Mouse (Mus musculus) forebrain, embryonic 16.5 days (tissue): ENCODE measurements around the gene Rasgrp4. TPM values are rescaled to one million over a fixed set of nuclear protein-coding genes. Genes with fewer than 3 reads are reported as not detected.
"Not testable (repeated sequence)": the region's sequence is repeated elsewhere in the genome, so short reads cannot be mapped to it uniquely, and the experiment has no call there.

Source experiments
- ATAC-seq: fragments of 200-750 bp; cut with Nextera tagmentation; 2 replicates; pipeline ENCODE4 v1.8.0; 2017; ENCODE audit warnings: mild to moderate bottlenecking, moderate library complexity
- H3K27ac ChIP-seq: fragments of 300-500 bp; sonication (generic); 2 replicates; pipeline ENCODE4 v1.5.1; 2014; ENCODE audit warnings: low read length, control low read depth
- H3K27me3 ChIP-seq: fragments of 300-500 bp; sonication (generic); replicated peaks from 2 replicates; pipeline ENCODE4 v1.6.1; 2014; ENCODE audit warnings: low read length; ENCODE audit not compliant: control insufficient read depth, insufficient read depth
- H3K36me3 ChIP-seq: fragments of 300-500 bp; sonication (generic); 2 replicates; pipeline ENCODE4 v1.6.1; 2014; ENCODE audit not compliant: control insufficient read depth, insufficient read depth
- H3K4me1 ChIP-seq: fragments of 300-500 bp; sonication (generic); replicated peaks from 2 replicates; pipeline ENCODE4 v1.6.1; 2014; ENCODE audit warnings: low read length; ENCODE audit not compliant: control insufficient read depth, insufficient read depth
- H3K4me2 ChIP-seq: fragments of 300-500 bp; sonication (generic); 2 replicates; pipeline ENCODE4 v1.6.1; 2014; ENCODE audit warnings: mild to moderate bottlenecking, low read length, control low read depth
- H3K4me3 ChIP-seq: fragments of 300-500 bp; sonication (generic); replicated peaks from 2 replicates; pipeline ENCODE4 v1.5.1; 2014; ENCODE audit warnings: mild to moderate bottlenecking, low read length, control low read depth
- H3K9ac ChIP-seq: fragments of 300-500 bp; sonication (generic); replicated peaks from 2 replicates; pipeline ENCODE4 v1.6.1; 2014; ENCODE audit warnings: low read depth, low read length, control low read depth
- H3K9me3 ChIP-seq: fragments of 300-500 bp; sonication (generic); 2 replicates; pipeline ENCODE4 v1.6.1; 2016; ENCODE audit warnings: low read length; ENCODE audit not compliant: control insufficient read depth
- WGBS: fragments of 180-500 bp; shearing (Covaris S2); extraction: QIAGEN DNeasy Blood & Tissue Kit; methylation state at CpG from one replicate; pipeline ENCODE4 v1.1.7; 2014; 5-methylcytosine and 5-hydroxymethylcytosine counted together
- polyA plus RNA-seq: library from polyadenylated mRNA; unstranded; fragments of >200 nt; fragmentation: Nextera tagmentation; extraction: Ambion mirVana; gene quantifications from 2 replicates; pipeline ENCODE4 v1.2.1, GENCODE M21; 2015

Rasgrp4 gene
- polyA plus RNA-seq, 1 experiment from 2014 or later: 1.0 TPM

DNA sequence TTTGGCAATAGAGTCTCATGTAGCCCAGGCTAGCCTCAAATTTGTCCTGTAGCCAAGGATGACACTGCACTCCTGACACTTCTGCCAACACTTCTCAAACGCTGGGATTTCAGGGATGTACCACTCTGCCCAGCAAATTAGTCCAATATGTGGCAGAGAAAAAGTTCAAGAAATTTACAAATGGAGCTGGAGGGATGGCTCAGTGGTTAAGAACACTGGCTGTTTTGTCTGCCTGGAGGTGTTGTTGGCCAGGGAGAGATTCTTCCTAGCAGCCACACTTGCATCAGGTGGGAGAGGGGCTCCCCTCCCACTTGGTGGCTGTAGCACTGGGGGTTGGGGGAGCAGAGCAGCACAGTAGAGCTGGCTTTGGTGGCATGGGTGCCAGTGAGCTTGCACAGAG, 15.1 kb upstream of the Rasgrp4 start:
- Histone ChIP-seq H3K9ac (no peak overlapping the region), H3K9me3 (no peaks in the 10 kb centered on the region), H3K4me3 (no peak overlapping the region), H3K27ac (no peak overlapping the region), H3K27me3 (no peaks in the 10 kb centered on the region), H3K4me2 (no peak overlapping the region), H3K4me1 (peaks cover 3% of the 10 kb centered on the region), H3K36me3 (no peaks in the 10 kb centered on the region)
- WGBS: 83% methylated on average over 1 of the region's 1 CpGs
- ATAC-seq: no peak

DNA sequence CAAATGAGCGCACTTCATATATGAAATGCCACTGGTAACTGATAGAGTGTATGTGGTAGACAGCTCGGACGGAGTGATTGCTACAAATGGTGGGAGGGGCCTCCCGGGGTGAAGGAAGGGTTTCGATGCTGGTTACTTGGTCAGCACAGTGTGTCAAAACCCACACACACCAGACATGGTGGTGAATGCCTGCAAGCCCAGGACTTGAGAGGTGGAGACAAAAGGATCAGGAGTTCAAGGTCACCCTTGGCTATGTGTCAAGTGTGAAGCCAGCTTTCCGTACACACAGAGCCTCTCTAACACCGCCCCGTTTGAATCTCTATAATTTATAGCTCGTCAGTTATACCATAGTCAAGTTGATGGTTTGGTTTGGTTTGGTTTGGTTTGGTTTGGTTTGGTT, 11.8 kb upstream of the Rasgrp4 start:
- Histone ChIP-seq H3K4me1 (peaks cover 10% of the 10 kb centered on the region), H3K27ac (no peak overlapping the region), H3K4me3 (no peak overlapping the region), H3K36me3 (no peaks in the 10 kb centered on the region), H3K27me3 (no peaks in the 10 kb centered on the region), H3K9ac (no peak overlapping the region), H3K4me2 (no peak overlapping the region), H3K9me3 (no peaks in the 10 kb centered on the region)
- WGBS: 93% methylated on average over 9 of the region's 9 CpGs
- ATAC-seq: no peak

DNA sequence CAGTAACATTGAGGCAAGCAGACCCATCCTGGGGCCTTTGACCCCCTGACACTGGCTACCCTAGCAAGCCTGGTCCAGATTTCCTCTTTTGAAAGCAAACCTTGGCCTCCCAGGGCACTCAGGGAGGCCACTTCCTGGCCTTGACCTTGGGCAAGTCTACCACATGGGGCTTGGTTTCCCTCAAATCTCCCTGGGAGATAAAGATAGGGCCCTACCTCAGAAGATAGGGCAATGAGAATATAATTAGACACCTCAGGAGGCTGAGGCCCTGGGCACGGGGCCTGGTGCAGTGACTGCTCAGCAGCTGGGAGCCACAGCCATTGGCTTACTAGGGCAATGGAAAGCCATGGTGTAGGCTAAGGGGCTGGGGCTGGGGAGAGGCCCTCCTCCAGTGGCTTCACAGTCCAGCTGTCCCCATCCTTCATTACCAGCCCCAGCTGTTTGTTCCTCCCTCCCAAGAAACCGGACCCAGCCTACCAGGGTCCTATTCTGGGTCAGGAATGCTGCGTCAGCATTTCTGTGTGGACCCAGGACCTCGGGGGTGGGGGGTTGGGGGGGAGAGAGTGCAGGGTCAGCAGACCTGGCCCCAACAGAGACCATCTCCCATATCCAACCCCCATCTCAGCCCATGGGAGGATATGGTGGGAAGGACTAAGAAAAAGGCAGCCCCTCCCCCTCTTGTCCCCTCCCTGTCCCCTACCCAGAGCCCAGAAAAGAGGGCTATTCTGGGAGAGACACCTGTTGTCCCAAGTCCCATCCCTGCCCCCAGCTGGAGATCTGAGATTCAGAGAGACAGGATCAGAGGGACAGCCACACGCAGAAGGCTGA, 10.9 kb upstream of the Rasgrp4 start:
- H3K4me3 ChIP-seq: no peak overlapping the region
- H3K27ac ChIP-seq: no peak overlapping the region
- H3K27me3 ChIP-seq: no peaks in the 10 kb centered on the region
- no peak for ATAC-seq
- no peaks in the 10 kb centered on the region for H3K9me3 ChIP-seq
- H3K4me1 ChIP-seq: peaks cover 10% of the 10 kb centered on the region
- H3K9ac ChIP-seq: no peak overlapping the region
- H3K4me2 ChIP-seq: peak overlapping the region; percentile 65
- no peaks in the 10 kb centered on the region for H3K36me3 ChIP-seq
- WGBS: 62% methylated on average over 5 of the region's 5 CpGs

DNA sequence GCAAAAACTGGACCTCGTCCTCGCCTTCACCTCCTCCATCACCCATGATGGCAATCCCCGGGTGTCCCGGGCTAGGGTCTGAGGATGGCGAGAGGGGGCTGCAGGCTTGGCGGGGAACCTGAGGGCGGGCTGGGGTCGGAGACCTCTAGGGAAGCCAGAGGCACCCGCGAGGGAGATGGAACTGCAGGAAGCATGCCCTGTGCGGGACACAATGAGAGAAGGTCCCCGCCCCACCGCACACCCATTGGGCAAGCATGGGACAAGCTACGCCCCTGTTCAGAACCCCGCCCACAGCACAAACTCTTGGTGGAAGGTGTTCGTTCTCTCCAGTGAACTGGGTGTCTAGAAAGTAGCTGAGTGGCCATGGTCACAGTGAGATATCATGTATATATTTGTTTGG, 9.7 kb upstream of the Rasgrp4 start, which contains the start of gene Ryr1:
Ryr1 (minus strand) TSS at position 210 of the 400 bp plus-strand sequence.
- H3K27me3 ChIP-seq: no peaks in the 10 kb centered on the region
- H3K9me3 ChIP-seq: no peaks in the 10 kb centered on the region
- peak; percentile 83 for ATAC-seq
- H3K36me3 ChIP-seq: no peaks in the 10 kb centered on the region
- peaks cover 10% of the 10 kb centered on the region for H3K4me1 ChIP-seq
- no peak within 1 kb of the TSS for H3K27ac ChIP-seq
- peak within 1 kb of the TSS; percentile 59 for H3K9ac ChIP-seq
- WGBS: under 1% methylated on average over 16 of the region's 16 CpGs
- peak within 1 kb of the TSS; percentile 37 for H3K4me3 ChIP-seq
- peak within 1 kb of the TSS; percentile 65 for H3K4me2 ChIP-seq

DNA sequence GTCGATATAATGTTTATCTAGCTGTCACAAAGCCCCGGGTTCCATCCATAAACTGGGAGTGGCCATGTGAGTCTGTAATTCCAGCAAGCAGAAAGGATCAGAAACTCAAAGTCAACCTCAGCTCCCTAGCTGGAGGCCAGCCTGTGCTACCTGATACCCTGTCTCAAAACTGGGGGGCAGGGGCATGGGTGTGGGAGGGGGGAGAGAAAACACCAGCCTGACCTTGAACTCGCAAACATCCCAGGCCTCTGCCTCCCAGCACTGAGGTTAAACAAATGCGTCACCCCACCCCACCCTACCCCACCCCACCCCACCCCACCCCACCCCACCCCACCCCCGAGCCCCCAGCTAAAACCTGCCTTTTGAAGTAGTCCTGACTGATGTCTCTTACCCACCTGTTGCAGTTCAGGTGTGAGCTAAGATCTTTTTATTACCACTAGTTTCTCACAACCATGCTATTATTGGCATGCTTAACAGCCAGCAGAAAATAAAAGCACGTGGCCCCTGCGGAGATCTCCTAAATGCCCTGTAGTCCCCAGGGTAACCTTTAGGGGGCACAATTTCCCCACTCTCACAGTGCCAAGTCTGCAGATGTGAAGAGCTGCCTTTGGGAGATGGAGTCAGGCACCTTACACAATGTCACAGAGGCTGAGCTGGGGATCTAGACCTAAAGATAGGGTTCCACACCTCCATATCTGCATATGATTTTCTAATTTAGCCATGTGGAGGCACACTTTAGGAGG, 8.3 kb upstream of the Rasgrp4 start:
- Histone ChIP-seq H3K9ac (no peak overlapping the region), H3K27ac (no peak overlapping the region), H3K27me3 (no peaks in the 10 kb centered on the region), H3K4me1 (peaks cover 10% of the 10 kb centered on the region), H3K4me2 (no peak overlapping the region), H3K36me3 (no peaks in the 10 kb centered on the region), H3K4me3 (no peak overlapping the region), H3K9me3 (no peaks in the 10 kb centered on the region)
- no peak for ATAC-seq
- 31% methylated on average over 7 of the region's 7 CpGs for WGBS

DNA sequence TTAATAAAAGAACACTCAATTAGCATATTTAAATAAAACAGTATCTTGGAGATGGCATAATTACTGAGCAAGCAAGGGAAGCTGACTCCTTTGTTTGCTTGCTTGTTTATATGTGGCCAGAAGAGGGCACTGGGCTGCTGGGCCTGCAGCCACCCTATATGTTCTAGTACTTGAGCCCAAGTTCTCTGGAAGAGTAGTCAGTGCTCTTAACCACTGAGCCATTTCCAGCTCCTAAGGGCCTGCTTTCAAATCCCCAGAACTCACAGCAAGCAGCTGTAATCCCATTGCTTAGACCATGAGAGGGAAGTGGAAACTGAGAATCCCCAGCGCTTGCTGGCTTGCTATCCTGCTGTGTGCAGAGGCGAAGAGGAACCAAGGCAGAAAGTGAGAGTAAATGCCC, 5.9 kb upstream of the Rasgrp4 start:
- no peak overlapping the region for H3K27ac ChIP-seq
- no peak overlapping the region for H3K9ac ChIP-seq
- H3K4me2 ChIP-seq: no peak overlapping the region
- no peaks in the 10 kb centered on the region for H3K36me3 ChIP-seq
- ATAC-seq: no peak
- no peak overlapping the region for H3K4me3 ChIP-seq
- peaks cover 10% of the 10 kb centered on the region for H3K4me1 ChIP-seq
- no peaks in the 10 kb centered on the region for H3K9me3 ChIP-seq
- WGBS: 52% methylated on average over 2 of the region's 2 CpGs
- H3K27me3 ChIP-seq: no peaks in the 10 kb centered on the region

DNA sequence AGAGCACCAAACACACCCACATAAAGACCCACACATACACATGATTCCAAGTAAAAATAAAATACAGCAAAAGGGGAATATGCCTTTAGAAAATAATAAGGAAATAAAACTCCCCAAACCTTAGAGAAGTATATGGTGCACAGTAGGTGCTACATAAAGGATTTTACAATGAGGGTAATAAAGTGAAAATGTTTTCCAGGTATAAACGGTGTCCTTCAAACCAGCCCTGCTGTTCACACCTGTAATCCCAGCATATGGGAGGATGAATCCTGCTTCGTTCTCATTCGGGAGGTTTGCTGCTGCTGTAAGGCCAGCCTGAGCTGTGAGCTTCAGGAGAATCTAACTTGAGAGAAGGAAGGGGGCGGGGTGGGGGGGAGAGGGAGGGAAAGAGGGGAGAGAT, 421 bp upstream of the Rasgrp4 start:
- 10% methylated on average over 3 of the region's 4 CpGs for WGBS

DNA sequence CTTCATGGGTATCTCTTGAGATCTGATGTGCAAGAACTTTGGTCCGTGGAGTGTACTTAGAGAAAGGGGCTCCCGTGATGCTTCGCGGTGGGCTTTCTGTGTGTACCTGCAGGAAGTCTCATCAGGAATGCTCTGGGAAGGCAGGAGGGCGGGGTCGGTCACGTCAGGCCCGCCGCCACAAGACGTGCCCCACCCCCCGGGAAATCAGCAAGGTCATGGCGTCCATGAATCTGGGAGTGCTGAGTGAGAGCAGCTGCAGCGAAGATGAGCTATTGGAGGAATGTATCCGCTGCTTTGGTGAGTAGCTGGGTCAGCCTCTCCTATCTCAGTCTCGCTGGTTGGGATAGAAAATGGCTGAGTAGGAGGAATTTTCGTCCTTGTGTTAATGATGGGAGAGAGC, 2.8 kb downstream of the Rasgrp4 start:
- no peaks in the 10 kb centered on the region for H3K9me3 ChIP-seq
- WGBS: 46% methylated on average over 16 of the region's 16 CpGs
- no peak overlapping the region for H3K27ac ChIP-seq
- no peak overlapping the region for H3K4me2 ChIP-seq
- H3K36me3 ChIP-seq: no peaks in the 10 kb centered on the region
- no peak overlapping the region for H3K9ac ChIP-seq
- no peak for ATAC-seq
- no peaks in the 10 kb centered on the region for H3K27me3 ChIP-seq
- H3K4me1 ChIP-seq: peaks cover 8% of the 10 kb centered on the region; the same call in 1 of the 2 replicates
- H3K4me3 ChIP-seq: no peak overlapping the region

More for the DNA sequence above, 421 bp upstream of the Rasgrp4 start:
- Histone ChIP-seq H3K9ac (no peak overlapping the region), H3K4me3 (no peak overlapping the region; the same call in 1 of the 2 replicates), H3K4me2 (peak overlapping the region; percentile 49), H3K36me3 (no peaks in the 10 kb centered on the region), H3K9me3 (no peaks in the 10 kb centered on the region), H3K27ac (no peak overlapping the region), H3K4me1 (peaks cover 8% of the 10 kb centered on the region; the same call in 1 of the 2 replicates), H3K27me3 (no peaks in the 10 kb centered on the region)
- ATAC-seq: no peak

DNA sequence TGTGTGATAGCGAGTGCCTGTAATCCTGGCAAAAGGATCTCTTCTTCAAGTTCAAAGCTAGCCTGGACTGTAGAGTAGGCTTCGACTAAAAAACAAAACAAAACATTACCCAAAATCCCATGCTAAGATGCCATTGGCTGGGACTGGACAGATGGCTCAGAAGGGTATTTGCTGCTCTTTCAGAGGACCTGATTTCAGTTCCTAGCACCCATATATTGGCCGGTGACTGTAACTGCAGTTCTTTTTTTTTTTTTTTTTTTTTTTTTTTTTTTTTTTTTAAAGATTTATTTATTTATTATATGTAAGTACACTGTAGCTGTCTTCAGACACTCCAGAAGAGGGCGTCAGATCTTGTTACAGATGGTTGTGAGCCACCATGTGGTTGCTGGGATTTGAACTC, 4.6 kb downstream of the Rasgrp4 start:
- not testable (repeated sequence) for H3K9me3 ChIP-seq, H3K4me2 ChIP-seq, H3K9ac ChIP-seq, H3K4me1 ChIP-seq, H3K27me3 ChIP-seq, H3K4me3 ChIP-seq, H3K36me3 ChIP-seq, ATAC-seq, H3K27ac ChIP-seq
- 96% methylated on average over 3 of the region's 4 CpGs for WGBS
